Mouse (Mus musculus) left cerebral cortex, postnatal 14 days (tissue): ENCODE data around the gene Gm45140. TPM values are rescaled to one million over a fixed set of nuclear protein-coding genes. Genes with fewer than 3 reads are reported as not detected.
A peak's percentile ranks its signal among the peaks of the same experiment; 100 is the strongest.

Experiments used
- DNase-seq, 2 experiments: peaks; one replicate each; pipeline ENCODE4 v3.0.0; 2021 to 2022; ENCODE audit warnings: low spot score in 2 of 2, mixed read lengths in 1 of 2
- intact Hi-C: fragments of 180-260 bp; cut with DNase I; formaldehyde crosslinking; loops from one replicate; pipeline ENCODE4 v1.15.1; 2025
- total RNA-seq, 2 experiments: library from RNA; stranded (reverse); gene quantifications; 2 replicates each; pipeline ENCODE4 v1.2.3; 2021

Gm45140 gene
- total RNA-seq, 2 experiments from 2014 or later, result 3.2 to 3.5 TPM

- DNase-seq, result peak in 1 of 2 experiments; percentile 23
- intact Hi-C loops, result no loop called here
Measured at GRCm38 (mm10) chr6:87806028-87806427, 29.6 kb downstream of the Gm45140 start.

GRCm38 (mm10) chr6:87805448-87805847 is 30.1 kb downstream of the Gm45140 start:
- DNase-seq, result no peak
- intact Hi-C loops, result no loop called here

GRCm38 (mm10) chr6:87804886-87805285 is 30.7 kb downstream of the Gm45140 start:
- intact Hi-C loops, result no loop called here
- no peak for DNase-seq

- DNase-seq, result no peak
- intact Hi-C loops, result no loop called here
Measured at GRCm38 (mm10) chr6:87804036-87804435, 31.6 kb downstream of the Gm45140 start.

GRCm38 (mm10) chr6:87802462-87802861 is 33.1 kb downstream of the Gm45140 start:
- no peak for DNase-seq
- intact Hi-C loops, result no loop called here

- no peak for DNase-seq
- intact Hi-C loops, result no loop called here
Measured at GRCm38 (mm10) chr6:87799576-87799975, 36.0 kb downstream of the Gm45140 start.

- no peak for DNase-seq
- intact Hi-C loops, result no loop called here
Measured at GRCm38 (mm10) chr6:87797321-87797720, 38.3 kb downstream of the Gm45140 start.

GRCm38 (mm10) chr6:87796251-87796880 is 39.2 kb downstream of the Gm45140 start:
- DNase-seq, result no peak
- intact Hi-C loops, result no loop called here

GRCm38 (mm10) chr6:87795385-87796150 is 40.0 kb downstream of the Gm45140 start:
- no peak for DNase-seq
- intact Hi-C loops, result no loop called here

GRCm38 (mm10) chr6:87793821-87794510 is 41.6 kb downstream of the Gm45140 start:
- intact Hi-C loops, result no loop called here
- DNase-seq, result no peak

GRCm38 (mm10) chr6:87791826-87792225 is 43.8 kb downstream of the Gm45140 start:
- no peak for DNase-seq
- intact Hi-C loops, result no loop called here

- intact Hi-C loops, result no loop called here
Measured at GRCm38 (mm10) chr6:87790779-87791480, 44.7 kb downstream of the Gm45140 start.

GRCm38 (mm10) chr6:87789791-87790190 is 45.8 kb downstream of the Gm45140 start:
- intact Hi-C loops, result no loop called here
- no peak for DNase-seq

More at GRCm38 (mm10) chr6:87790779-87791480, 44.7 kb downstream of the Gm45140 start:
- DNase-seq, result no peak

- intact Hi-C loops, result no loop called here
- DNase-seq, result no peak
Measured at GRCm38 (mm10) chr6:87788896-87789587, 46.6 kb downstream of the Gm45140 start.

GRCm38 (mm10) chr6:87788266-87788895 is 47.2 kb downstream of the Gm45140 start:
- DNase-seq, result no peak
- intact Hi-C loops, result no loop called here

- intact Hi-C loops, result no loop called here
- no peak for DNase-seq
Measured at GRCm38 (mm10) chr6:87787108-87787890, 48.3 kb downstream of the Gm45140 start.

- intact Hi-C loops, result no loop called here
- no peak for DNase-seq
Measured at GRCm38 (mm10) chr6:87786621-87787020, 49.0 kb downstream of the Gm45140 start.

GRCm38 (mm10) chr6:87784033-87784432 is 51.6 kb downstream of the Gm45140 start:
- intact Hi-C loops, result no loop called here
- no peak for DNase-seq
